Mouse (Mus musculus) stomach, postnatal 0 days (tissue): ENCODE measurements at regions not wholly inside any gene's neighbourhood (a gene's known extent, or its start where the extent isn't known, plus 50 kb on each side); places are given as distances from the start of the nearest gene placed in this dataset.

Experiments used
- CTCF ChIP-seq: IDR thresholded peaks from 2 replicates; pipeline ENCODE4 v1.5.1; 2016; ENCODE audit warnings: antibody characterized with exemption, low read depth, mild to moderate bottlenecking, moderate library complexity
- EP300 ChIP-seq: optimal IDR thresholded peaks from 2 replicates; pipeline ENCODE3; 2016; ENCODE audit warnings: antibody characterized with exemption

- TF ChIP-seq CTCF = no peak
- no peak for TF ChIP-seq EP300
These were observed 56.2 kb upstream of the Fmr1 start for GRCm38 (mm10) chrX:68622141-68622540.
